Mouse (Mus musculus) ES-E14 (cell line): Measurements from ENCODE around the gene Adad1.

Experiments
- CHD2 ChIP-seq: IDR thresholded peaks from 2 replicates; pipeline ENCODE4 v1.6.1; 2014; ENCODE audit warnings: mild to moderate bottlenecking, low read depth, low read length, inconsistent platforms
- HCFC1 ChIP-seq: IDR thresholded peaks from 2 replicates; pipeline ENCODE4 v1.6.1; 2012; ENCODE audit warnings: low read length, inconsistent platforms, borderline replicate concordance; ENCODE audit not compliant: insufficient read depth

DNA sequence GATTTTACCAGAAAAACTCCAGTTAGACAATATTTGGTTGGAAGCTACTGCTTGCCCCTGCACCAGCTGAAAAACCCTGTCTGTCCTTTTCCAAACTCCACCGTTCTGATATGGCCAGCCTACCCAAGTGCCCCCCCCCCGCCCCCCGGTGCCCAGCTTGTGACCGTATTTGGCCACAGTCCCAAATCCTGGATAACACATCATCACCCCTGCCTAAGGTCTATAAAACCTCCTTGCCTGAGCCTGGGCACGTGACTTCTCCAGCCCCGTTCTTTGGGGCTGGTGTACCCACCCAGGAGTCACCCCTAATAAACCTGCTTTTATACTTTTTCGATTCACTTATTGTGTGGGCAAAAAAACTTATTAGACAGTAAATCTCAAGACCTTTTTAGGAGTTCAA is 83.5 kb downstream of the Adad1 start:
- TF ChIP-seq CHD2 (no peak), HCFC1 (no peak)
